Mouse (Mus musculus): ENCODE data around the gene Csrnp1. TPM values are rescaled to one million over a fixed set of nuclear protein-coding genes. Genes with fewer than 3 reads are reported as not detected.

Csrnp1 gene
- polyA plus RNA-seq (2014; fragmentation: Illumina TruSeq; extraction: RNeasy Lipid Tissue Mini Kit (QIAGEN cat#74804); ENCODE audit: low read depth, low replicate concordance), result 0.50 TPM

DNA sequence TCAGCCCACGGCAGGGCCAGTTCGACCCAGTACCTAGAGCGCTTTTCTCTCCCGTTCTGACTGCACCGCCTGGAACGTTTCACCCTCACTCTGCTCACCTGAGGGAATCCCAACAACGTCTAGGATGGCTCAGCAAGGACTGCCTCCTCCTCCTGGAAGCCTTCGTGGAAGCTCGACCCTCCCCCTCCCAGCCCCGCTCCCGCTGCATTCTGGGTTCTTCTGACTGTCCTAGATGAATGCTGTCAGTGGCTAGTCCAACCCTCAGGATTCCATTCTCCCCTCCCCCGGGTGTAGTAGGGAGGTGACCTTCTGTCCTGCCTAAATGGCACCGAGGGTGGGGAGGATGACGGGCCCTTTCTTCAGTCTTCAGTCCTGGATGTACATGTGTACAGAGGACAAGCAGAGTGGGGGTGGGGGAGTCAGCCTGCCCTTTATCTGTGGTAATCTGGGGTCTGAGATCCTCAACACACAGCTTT is at the start of gene Csrnp1:
Gene Csrnp1 (minus strand): TSS at position 123 of the 476 bp plus-strand sequence.

DNA sequence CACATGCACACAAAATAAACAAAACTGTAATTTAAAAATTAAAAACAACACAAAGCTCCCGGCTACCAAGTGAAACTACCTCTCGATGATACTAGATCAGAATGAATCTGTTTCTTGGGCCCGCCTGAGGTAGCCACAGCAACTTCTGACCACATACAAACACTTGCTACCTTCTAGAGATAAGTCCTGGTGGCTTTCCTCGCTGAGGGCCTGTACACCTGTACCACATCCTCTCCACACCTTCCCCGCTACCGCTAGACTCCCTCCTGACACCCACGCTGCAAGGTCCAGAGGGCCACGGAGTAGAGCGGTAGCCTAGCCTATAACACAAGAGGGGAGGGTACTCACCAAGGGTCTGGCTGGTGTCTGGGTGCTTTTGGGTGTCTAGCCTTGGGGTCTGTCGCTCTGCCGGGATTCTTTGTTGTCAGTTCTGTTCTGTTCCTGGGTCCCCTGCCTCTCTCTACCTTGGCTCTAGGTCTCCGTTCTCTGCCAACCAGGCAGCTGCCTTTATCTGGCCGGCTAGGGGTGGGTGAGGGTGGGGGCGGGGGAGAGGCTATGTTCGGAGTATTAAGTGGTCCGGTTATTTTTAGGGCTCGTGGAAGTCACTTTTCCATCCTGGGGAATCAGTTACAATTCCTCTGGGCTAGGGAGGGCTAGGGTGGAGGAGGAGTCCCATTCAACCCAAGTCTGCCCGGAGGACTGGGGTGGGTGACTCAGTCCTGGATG is 38.8 kb upstream of the Csrnp1 start, which contains the start of gene Xirp1:
Gene Xirp1 (minus strand): TSS at position 513 of the 726 bp plus-strand sequence.

DNA sequence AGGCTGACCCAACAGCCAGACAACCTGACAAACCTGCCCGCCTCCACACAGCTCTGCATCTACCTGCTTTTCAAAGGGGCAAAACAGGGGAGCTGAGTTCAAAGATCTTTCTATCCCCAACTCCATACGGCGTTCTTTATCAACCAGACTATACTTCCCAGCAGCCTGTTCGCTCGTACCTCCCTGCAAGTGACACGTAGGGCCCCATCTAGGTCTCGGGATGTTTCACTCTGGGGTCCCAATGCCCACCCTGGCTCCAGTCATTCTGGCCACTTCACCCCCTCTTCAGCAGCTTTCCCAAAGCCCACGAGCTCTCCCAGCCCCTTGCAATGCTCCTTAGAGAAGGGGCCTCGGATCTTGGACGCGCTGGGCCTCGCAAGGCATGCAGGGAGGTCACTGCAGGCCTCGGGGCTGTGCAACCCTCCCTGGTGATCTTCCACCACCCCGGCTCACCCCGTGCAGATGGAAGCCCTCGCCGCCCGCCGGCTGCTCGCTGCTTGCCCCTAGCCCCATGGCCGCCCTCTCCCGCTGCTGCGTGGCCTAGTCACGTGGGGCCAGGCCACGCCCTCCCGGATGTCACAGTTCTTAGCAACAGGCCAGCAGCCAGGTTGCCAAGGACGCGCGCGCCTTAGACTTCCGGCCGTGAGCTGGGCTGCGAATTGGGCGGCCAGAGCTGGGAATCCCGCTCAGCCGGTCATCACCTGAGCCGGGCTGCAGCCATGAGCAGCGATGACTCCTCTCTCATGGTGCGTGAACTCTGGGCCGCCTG is 47.3 kb downstream of the Csrnp1 start, which contains the start of the genes Gorasp1 and Ttc21a:
Gene Gorasp1 (minus strand): TSS at position 561 of the 769 bp plus-strand sequence.
Gene Ttc21a (plus strand): TSS at position 602 of the 769 bp plus-strand sequence.

Other genes starting within 250 kb of the Csrnp1 start
- not detected for gene Scn11a, start 159.2 kb downstream of the Csrnp1 start, polyA plus RNA-seq (2014; fragmentation: Illumina TruSeq; extraction: RNeasy Lipid Tissue Mini Kit (QIAGEN cat#74804); ENCODE audit: low read depth, low replicate concordance)
- 22.5 TPM for gene Wdr48, start 89.8 kb downstream of the Csrnp1 start, polyA plus RNA-seq (2014; fragmentation: Illumina TruSeq; extraction: RNeasy Lipid Tissue Mini Kit (QIAGEN cat#74804); ENCODE audit: low read depth, low replicate concordance)
- gene Gorasp1, start 47.1 kb downstream of the Csrnp1 start, polyA plus RNA-seq (2014; fragmentation: Illumina TruSeq; extraction: RNeasy Lipid Tissue Mini Kit (QIAGEN cat#74804); ENCODE audit: low read depth, low replicate concordance), result 2.6 TPM
- gene Ttc21a, start 47.1 kb downstream of the Csrnp1 start, polyA plus RNA-seq (2014; fragmentation: Illumina TruSeq; extraction: RNeasy Lipid Tissue Mini Kit (QIAGEN cat#74804); ENCODE audit: low read depth, low replicate concordance), result not detected
- not detected for gene Xirp1, start 38.9 kb upstream of the Csrnp1 start, polyA plus RNA-seq (2014; fragmentation: Illumina TruSeq; extraction: RNeasy Lipid Tissue Mini Kit (QIAGEN cat#74804); ENCODE audit: low read depth, low replicate concordance)
- gene Cx3cr1, start 85.2 kb upstream of the Csrnp1 start, polyA plus RNA-seq (2014; fragmentation: Illumina TruSeq; extraction: RNeasy Lipid Tissue Mini Kit (QIAGEN cat#74804); ENCODE audit: low read depth, low replicate concordance), result 0.50 TPM
- gene Ccr8, start 107.5 kb upstream of the Csrnp1 start, polyA plus RNA-seq (2014; fragmentation: Illumina TruSeq; extraction: RNeasy Lipid Tissue Mini Kit (QIAGEN cat#74804); ENCODE audit: low read depth, low replicate concordance), result not detected
- 3.0 TPM for gene Slc25a38, start 125.7 kb upstream of the Csrnp1 start, polyA plus RNA-seq (2014; fragmentation: Illumina TruSeq; extraction: RNeasy Lipid Tissue Mini Kit (QIAGEN cat#74804); ENCODE audit: low read depth, low replicate concordance)
- gene Rpsa, start 143.0 kb upstream of the Csrnp1 start, polyA plus RNA-seq (2014; fragmentation: Illumina TruSeq; extraction: RNeasy Lipid Tissue Mini Kit (QIAGEN cat#74804); ENCODE audit: low read depth, low replicate concordance), result 85.7 TPM
- not detected for gene Mobp, start 165.0 kb upstream of the Csrnp1 start, polyA plus RNA-seq (2014; fragmentation: Illumina TruSeq; extraction: RNeasy Lipid Tissue Mini Kit (QIAGEN cat#74804); ENCODE audit: low read depth, low replicate concordance)

Data from liver, adult 10 weeks (tissue).